Mouse (Mus musculus) neural tube, embryonic 13.5 days (tissue): ENCODE measurements around the gene Pfkfb1. TPM values are rescaled to one million over a fixed set of nuclear protein-coding genes. Genes with fewer than 3 reads are reported as not detected.

Experiments
- ATAC-seq: fragments of 200-750 bp; cut with Nextera tagmentation; 2 replicates; pipeline ENCODE4 v1.8.0; 2017; ENCODE audit warnings: low read depth, mild to moderate bottlenecking, moderate TSS enrichment, moderate library complexity
- H3K27ac ChIP-seq: fragments of 300-500 bp; sonication (generic); replicated peaks from 2 replicates; pipeline ENCODE4 v1.5.1; 2015; ENCODE audit warnings: moderate library complexity, mild to moderate bottlenecking, inconsistent platforms
- H3K27me3 ChIP-seq: fragments of 300-500 bp; sonication (generic); 2 replicates; pipeline ENCODE4 v1.6.1; 2015; ENCODE audit warnings: mild to moderate bottlenecking, inconsistent platforms
- H3K36me3 ChIP-seq: fragments of 300-500 bp; sonication (generic); 2 replicates; pipeline ENCODE4 v1.6.1; 2015; ENCODE audit warnings: mild to moderate bottlenecking, inconsistent platforms
- H3K4me1 ChIP-seq: fragments of 300-500 bp; sonication (generic); replicated peaks from 2 replicates; pipeline ENCODE4 v1.6.1; 2015; ENCODE audit warnings: inconsistent platforms
- H3K4me2 ChIP-seq: fragments of 300-500 bp; sonication (generic); 2 replicates; pipeline ENCODE4 v1.6.1; 2015; ENCODE audit warnings: inconsistent platforms, mild to moderate bottlenecking, moderate library complexity
- H3K4me3 ChIP-seq: fragments of 300-500 bp; sonication (generic); 2 replicates; pipeline ENCODE4 v1.5.1; 2015; ENCODE audit warnings: mild to moderate bottlenecking, inconsistent platforms
- H3K9ac ChIP-seq: fragments of 300-500 bp; sonication (generic); 2 replicates; pipeline ENCODE4 v1.6.1; 2015; ENCODE audit warnings: moderate library complexity, mild to moderate bottlenecking, inconsistent platforms
- H3K9me3 ChIP-seq: fragments of 300-500 bp; sonication (generic); 2 replicates; pipeline ENCODE4 v1.6.1; 2016; ENCODE audit warnings: inconsistent platforms
- WGBS: fragments of 180-500 bp; shearing (Covaris S2); methylation state at CpG from one replicate; pipeline ENCODE4 v1.1.7; 2015; 5-methylcytosine and 5-hydroxymethylcytosine counted together
- polyA plus RNA-seq: library from polyadenylated mRNA; unstranded; fragments of >200 nt; fragmentation: Nextera tagmentation; extraction: Ambion mirVana; gene quantifications from 2 replicates; pipeline ENCODE4 v1.2.1, GENCODE M21; 2015

The Pfkfb1 gene
- polyA plus RNA-seq, 1 experiment from 2014 or later, result 3.6 TPM

GRCm38 (mm10) chrX:150593266-150594035, 5.4 kb downstream of the Pfkfb1 start:
- Histone ChIP-seq H3K36me3 (no peaks in the 10 kb centered on the region), H3K4me2 (no peak overlapping the region), H3K27me3 (peaks cover 4% of the 10 kb centered on the region; the same call in 1 of the 2 replicates), H3K4me1 (no peaks in the 10 kb centered on the region), H3K9ac (no peak overlapping the region), H3K27ac (no peak overlapping the region), H3K4me3 (no peak overlapping the region), H3K9me3 (no peaks in the 10 kb centered on the region)
- ATAC-seq, result no peak
- WGBS, result 79% methylated on average over 12 of the region's 12 CpGs

DNA sequence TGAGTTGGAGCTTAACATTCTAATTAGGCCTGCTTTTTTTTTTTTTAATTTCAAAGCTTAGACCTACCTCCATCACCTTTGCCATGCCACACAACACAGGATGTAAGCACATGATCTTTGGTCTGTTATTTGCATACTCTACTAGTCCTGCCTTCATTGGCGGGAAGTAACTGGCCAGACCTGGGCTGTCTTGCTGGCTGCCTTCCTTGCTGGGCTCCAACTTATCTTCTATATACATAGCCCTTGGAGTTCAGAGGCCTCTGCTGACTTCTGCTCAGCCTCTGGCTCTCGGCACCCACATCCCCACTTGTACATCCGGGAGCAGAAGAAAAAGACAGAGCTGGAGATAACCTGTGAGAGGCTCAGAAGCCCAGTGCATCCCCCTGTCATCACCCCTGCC, 6.1 kb downstream of the Pfkfb1 start:
- Histone ChIP-seq H3K36me3 (no peaks in the 10 kb centered on the region), H3K9me3 (no peaks in the 10 kb centered on the region), H3K4me3 (no peak overlapping the region), H3K4me2 (no peak overlapping the region), H3K27me3 (peaks cover 4% of the 10 kb centered on the region; the same call in 1 of the 2 replicates), H3K4me1 (no peaks in the 10 kb centered on the region), H3K9ac (no peak overlapping the region), H3K27ac (no peak overlapping the region)
- WGBS, result 89% methylated on average over 3 of the region's 3 CpGs
- ATAC-seq, result no peak

DNA sequence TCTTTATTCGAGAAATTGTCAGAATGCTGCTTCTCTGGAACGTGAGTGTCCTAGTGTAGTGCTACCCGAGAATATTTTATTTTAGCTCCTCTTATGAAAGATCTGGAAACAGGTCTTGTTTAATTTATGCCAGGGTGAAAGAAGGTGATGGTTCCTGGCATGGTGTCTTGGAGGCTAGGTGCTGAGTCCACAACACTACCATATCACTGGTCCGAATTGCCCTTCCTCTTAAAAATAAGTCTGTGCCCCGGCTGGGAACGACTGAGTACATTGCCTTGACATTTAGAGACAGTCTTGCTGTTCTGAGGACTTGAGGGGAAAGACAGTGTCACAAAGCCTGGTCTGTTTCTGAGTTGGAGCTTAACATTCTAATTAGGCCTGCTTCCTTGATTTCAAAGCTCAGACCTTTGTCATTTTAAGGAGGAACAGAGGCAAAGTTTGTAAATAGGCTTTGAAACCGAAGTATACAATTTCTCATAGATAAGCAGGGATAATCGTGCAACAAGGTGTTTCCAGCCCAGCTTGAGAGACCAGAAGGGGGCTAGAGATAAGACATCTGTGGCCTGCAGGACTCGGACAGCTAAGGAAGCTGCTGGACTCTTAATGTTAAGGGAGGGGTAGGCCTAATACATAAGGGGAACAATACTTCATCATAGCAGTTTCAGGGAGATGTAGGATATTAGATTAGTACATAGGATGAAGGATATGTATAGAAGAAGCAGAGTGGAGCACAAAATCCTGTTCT, 7.2 kb downstream of the Pfkfb1 start:
- H3K4me2 ChIP-seq, result no peak overlapping the region
- H3K4me1 ChIP-seq, result no peaks in the 10 kb centered on the region
- no peak for ATAC-seq
- peaks cover 4% of the 10 kb centered on the region; the same call in 1 of the 2 replicates for H3K27me3 ChIP-seq
- H3K9ac ChIP-seq, result no peak overlapping the region
- H3K27ac ChIP-seq, result no peak overlapping the region
- H3K36me3 ChIP-seq, result no peaks in the 10 kb centered on the region
- 85% methylated on average over 9 of the region's 9 CpGs for WGBS
- no peaks in the 10 kb centered on the region for H3K9me3 ChIP-seq
- no peak overlapping the region for H3K4me3 ChIP-seq

GRCm38 (mm10) chrX:150598882-150599281, 10.9 kb downstream of the Pfkfb1 start:
- no peak overlapping the region for H3K9ac ChIP-seq
- 83% methylated on average over 2 of the region's 2 CpGs for WGBS
- H3K4me2 ChIP-seq, result no peak overlapping the region
- H3K9me3 ChIP-seq, result no peaks in the 10 kb centered on the region
- no peaks in the 10 kb centered on the region for H3K36me3 ChIP-seq
- H3K4me3 ChIP-seq, result no peak overlapping the region
- peaks cover 3% of the 10 kb centered on the region; the same call in 1 of the 2 replicates for H3K27me3 ChIP-seq
- H3K4me1 ChIP-seq, result no peaks in the 10 kb centered on the region
- no peak for ATAC-seq
- H3K27ac ChIP-seq, result no peak overlapping the region

GRCm38 (mm10) chrX:150636421-150636820, 48.4 kb downstream of the Pfkfb1 start:
- 71% methylated on average over 1 of the region's 1 CpGs for WGBS
- no peaks in the 10 kb centered on the region for H3K36me3 ChIP-seq
- no peak for ATAC-seq
- no peaks in the 10 kb centered on the region for H3K4me1 ChIP-seq
- no peak overlapping the region for H3K4me2 ChIP-seq
- H3K27me3 ChIP-seq, result no peaks in the 10 kb centered on the region
- H3K4me3 ChIP-seq, result no peak overlapping the region
- no peak overlapping the region for H3K27ac ChIP-seq
- no peaks in the 10 kb centered on the region for H3K9me3 ChIP-seq
- H3K9ac ChIP-seq, result no peak overlapping the region

DNA sequence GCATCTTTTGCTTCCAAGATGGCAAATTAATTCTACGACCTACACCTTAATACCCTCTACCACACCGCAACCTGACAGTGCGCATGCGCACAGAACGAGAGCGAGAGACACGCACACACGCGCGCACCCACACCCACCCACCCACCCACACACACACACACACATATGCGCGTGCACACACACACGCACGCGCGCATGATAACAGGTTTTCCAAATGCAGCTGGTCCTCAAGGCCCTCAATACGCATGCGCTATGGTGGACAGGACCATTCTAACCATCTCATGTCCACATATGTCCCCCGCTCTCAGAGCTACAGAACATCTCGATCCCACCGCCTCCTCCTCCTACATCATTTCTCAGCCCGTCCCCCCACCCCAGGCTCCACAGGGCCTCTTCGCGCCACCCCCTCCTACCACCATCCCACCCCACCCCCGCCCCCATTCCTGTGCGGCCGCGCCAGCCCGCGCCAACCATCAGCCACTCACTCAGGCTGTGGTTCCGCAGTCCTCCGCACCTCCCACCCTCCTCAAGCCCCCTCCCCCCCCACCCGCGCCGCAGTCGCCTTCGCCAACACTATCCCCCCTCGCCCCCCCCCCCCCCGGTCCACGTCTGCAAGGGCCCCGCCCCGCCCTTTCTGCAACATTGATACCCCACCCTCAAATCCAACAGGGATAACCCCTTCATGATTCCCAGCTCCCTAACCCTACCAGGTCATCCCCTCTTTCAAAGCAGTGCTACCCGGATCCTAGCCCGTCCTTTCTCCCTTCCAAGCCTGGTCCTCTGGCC, 68.3 kb downstream of the Pfkfb1 start:
- peaks cover 31% of the 10 kb centered on the region for H3K36me3 ChIP-seq
- ATAC-seq, result peak; percentile 78
- peak overlapping the region; percentile 76 for H3K9ac ChIP-seq
- WGBS, result 32% methylated on average over 31 of the region's 44 CpGs
- no peaks in the 10 kb centered on the region for H3K9me3 ChIP-seq
- peak overlapping the region; percentile 58 for H3K4me3 ChIP-seq
- H3K27me3 ChIP-seq, result peaks cover 8% of the 10 kb centered on the region; the same call in 1 of the 2 replicates
- peak overlapping the region; percentile 48 for H3K4me2 ChIP-seq
- peaks cover 6% of the 10 kb centered on the region; the same call in 1 of the 2 replicates for H3K4me1 ChIP-seq
- H3K27ac ChIP-seq, result peak overlapping the region; percentile 81

- 27% methylated on average over 35 of the region's 37 CpGs for WGBS
Measured at GRCm38 (mm10) chrX:150656908-150657796, 69.1 kb downstream of the Pfkfb1 start, which contains the start of gene Tro. Gene Tro (minus strand): TSS chrX:150657583.

DNA sequence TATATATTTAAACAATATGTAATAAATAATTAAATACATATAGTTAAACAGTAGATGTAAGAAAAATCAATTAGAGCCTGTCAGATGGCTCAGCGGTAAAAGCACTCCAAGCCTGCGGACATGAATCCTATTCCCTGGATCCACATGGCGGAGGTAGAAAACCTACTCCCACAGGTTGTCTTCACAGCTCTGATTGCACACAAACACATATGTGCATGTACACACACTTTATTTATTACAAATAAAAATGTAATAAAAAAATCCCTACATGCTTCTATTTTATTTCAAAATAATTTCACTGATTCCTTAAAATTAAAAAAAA, 69.7 kb downstream of the Pfkfb1 start:
- 0 out of 2 replicates have a peak, but pooled peaks have one; percentile 41 for ATAC-seq
- Histone ChIP-seq H3K9ac (no peak overlapping the region), H3K27me3 (peaks cover 8% of the 10 kb centered on the region; the same call in 1 of the 2 replicates), H3K36me3 (peaks cover 17% of the 10 kb centered on the region), H3K27ac (no peak overlapping the region), H3K9me3 (no peaks in the 10 kb centered on the region), H3K4me3 (peak overlapping the region; percentile 58), H3K4me1 (peaks cover 6% of the 10 kb centered on the region; the same call in 1 of the 2 replicates), H3K4me2 (peak overlapping the region; percentile 48)
- WGBS, result 28% methylated on average over 3 of the region's 3 CpGs

More at GRCm38 (mm10) chrX:150656908-150657796, 69.1 kb downstream of the Pfkfb1 start, which contains the start of gene Tro:
- Histone ChIP-seq H3K9me3 (no peaks in the 10 kb centered on the region), H3K27ac (peak within 1 kb of the TSS; percentile 81), H3K4me3 (peak within 1 kb of the TSS; percentile 58), H3K36me3 (peaks cover 23% of the 10 kb centered on the region), H3K4me1 (peaks cover 6% of the 10 kb centered on the region; the same call in 1 of the 2 replicates), H3K27me3 (peaks cover 8% of the 10 kb centered on the region; the same call in 1 of the 2 replicates), H3K4me2 (peak within 1 kb of the TSS; percentile 48), H3K9ac (peak within 1 kb of the TSS; percentile 76)
- ATAC-seq, result peak; percentile 94

- H3K4me2 ChIP-seq, result no peak overlapping the region
- no peak overlapping the region for H3K27ac ChIP-seq
- no peaks in the 10 kb centered on the region for H3K4me1 ChIP-seq
- H3K4me3 ChIP-seq, result no peak overlapping the region
- no peak overlapping the region for H3K9ac ChIP-seq
- WGBS, result 36% methylated on average over 4 of the region's 4 CpGs
- H3K9me3 ChIP-seq, result no peaks in the 10 kb centered on the region
- no peak for ATAC-seq
- peaks cover 8% of the 10 kb centered on the region; the same call in 1 of the 2 replicates for H3K27me3 ChIP-seq
- H3K36me3 ChIP-seq, result no peaks in the 10 kb centered on the region
Measured at GRCm38 (mm10) chrX:150662809-150663208, 74.8 kb downstream of the Pfkfb1 start.

DNA sequence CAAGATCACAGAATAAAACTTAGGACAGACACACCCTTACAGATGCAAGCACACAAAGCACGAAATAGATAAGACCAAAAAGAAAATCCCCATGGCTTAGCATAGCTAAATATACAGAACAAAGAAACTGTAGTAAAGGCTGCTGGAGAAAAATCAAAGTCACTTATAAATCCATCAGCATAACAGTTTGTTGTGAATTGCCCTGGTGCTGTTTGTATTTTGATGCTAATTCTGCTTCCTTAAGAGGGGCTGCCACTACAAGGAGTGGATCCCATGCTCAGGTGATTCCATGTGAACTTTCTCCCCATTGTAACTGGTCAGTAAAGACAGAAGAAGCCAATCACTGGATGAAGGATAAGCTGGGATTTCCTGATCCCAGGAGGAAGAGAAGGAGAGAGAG, 89.5 kb downstream of the Pfkfb1 start:
- Histone ChIP-seq H3K36me3 (no peaks in the 10 kb centered on the region), H3K4me3 (no peak overlapping the region), H3K27ac (no peak overlapping the region), H3K4me2 (no peak overlapping the region), H3K9ac (no peak overlapping the region), H3K27me3 (no peaks in the 10 kb centered on the region), H3K9me3 (no peaks in the 10 kb centered on the region), H3K4me1 (no peaks in the 10 kb centered on the region)
- ATAC-seq, result no peak
- 45% methylated on average over 1 of the region's 1 CpGs for WGBS
